Mouse (Mus musculus) midbrain, postnatal 0 days (tissue): ENCODE measurements at regions not wholly inside any gene's neighbourhood (a gene's known extent, or its start where the extent isn't known, plus 50 kb on each side); places are given as distances from the start of the nearest gene placed in this dataset.

Experiments used
- ATAC-seq: fragments of 200-750 bp; cut with Nextera tagmentation; 2 replicates; pipeline ENCODE4 v1.8.0; 2017; ENCODE audit warnings: moderate number of reproducible peaks, mild to moderate bottlenecking, moderate TSS enrichment, moderate library complexity; ENCODE audit not compliant: low FRiP score
- DNase-seq: peaks from one replicate; pipeline ENCODE4 v3.0.0-alpha.2; 2015; ENCODE audit warnings: low spot score
- H3K27ac ChIP-seq: fragments of 300-500 bp; sonication (generic); 2 replicates; pipeline ENCODE4 v1.5.1; 2014; ENCODE audit warnings: low read depth, mild to moderate bottlenecking, low read length, mixed read lengths
- H3K27me3 ChIP-seq: fragments of 300-500 bp; sonication (generic); 2 replicates; pipeline ENCODE4 v1.6.1; 2014; ENCODE audit warnings: low read length, control low read depth, mixed read lengths; ENCODE audit not compliant: insufficient read depth
- H3K36me3 ChIP-seq: fragments of 300-500 bp; sonication (generic); 2 replicates; pipeline ENCODE4 v1.6.1; 2014; ENCODE audit warnings: low read length, control low read depth, mixed read lengths; ENCODE audit not compliant: insufficient read depth
- H3K4me1 ChIP-seq: fragments of 300-500 bp; sonication (generic); 2 replicates; pipeline ENCODE4 v1.6.1; 2014; ENCODE audit warnings: mild to moderate bottlenecking, control low read depth, antibody characterized with exemption, low read length, mixed read lengths; ENCODE audit not compliant: insufficient read depth
- H3K4me2 ChIP-seq: fragments of 300-500 bp; sonication (generic); 2 replicates; pipeline ENCODE4 v1.6.1; 2014; ENCODE audit warnings: low read depth, mild to moderate bottlenecking, low read length, mixed read lengths; ENCODE audit not compliant: poor library complexity, severe bottlenecking
- H3K4me3 ChIP-seq: fragments of 300-500 bp; sonication (generic); 2 replicates; pipeline ENCODE4 v1.5.1; 2014; ENCODE audit warnings: low read depth, mild to moderate bottlenecking, low read length, moderate library complexity
- H3K9ac ChIP-seq: fragments of 300-500 bp; sonication (generic); replicated peaks from 2 replicates; pipeline ENCODE4 v1.6.1; 2014; ENCODE audit warnings: mild to moderate bottlenecking, low read length, moderate library complexity, mixed read lengths; ENCODE audit not compliant: poor library complexity, severe bottlenecking
- H3K9me3 ChIP-seq: fragments of 300-500 bp; sonication (generic); 2 replicates; pipeline ENCODE4 v1.6.1; 2016; ENCODE audit warnings: low read length, control low read depth
- CTCF ChIP-seq: IDR thresholded peaks from 2 replicates; pipeline ENCODE4 v1.5.1; 2016; ENCODE audit warnings: antibody characterized with exemption, mild to moderate bottlenecking
- WGBS: fragments of 180-500 bp; shearing (Covaris S2); extraction: QIAGEN DNeasy Blood & Tissue Kit; methylation state at CpG from one replicate; pipeline ENCODE4 v1.1.7; 2014; 5-methylcytosine and 5-hydroxymethylcytosine counted together

- H3K4me3 ChIP-seq, result no peak overlapping the region
- H3K36me3 ChIP-seq, result no peaks in the 10 kb centered on the region
- no peak overlapping the region for H3K9ac ChIP-seq
- DNase-seq (peak; percentile 63), ATAC-seq (no peak)
- H3K27ac ChIP-seq, result no peak overlapping the region
- H3K27me3 ChIP-seq, result no peaks in the 10 kb centered on the region
- H3K9me3 ChIP-seq, result no peaks in the 10 kb centered on the region
- H3K4me2 ChIP-seq, result no peak overlapping the region
- WGBS, result 19% methylated on average over 5 of the region's 5 CpGs
- TF ChIP-seq CTCF, result no peak
- H3K4me1 ChIP-seq, result no peaks in the 10 kb centered on the region
Observed at GRCm38 (mm10) chr14:33732698-33733097, 143.7 kb downstream of the Ptpn20 start.

GRCm38 (mm10) chr14:33734446-33735043 lies 145.5 kb downstream of the Ptpn20 start:
- ATAC-seq (no peak), DNase-seq (peak; percentile 70)
- Histone ChIP-seq H3K4me3 (no peak overlapping the region), H3K9me3 (no peaks in the 10 kb centered on the region), H3K9ac (no peak overlapping the region), H3K4me1 (no peaks in the 10 kb centered on the region), H3K4me2 (no peak overlapping the region), H3K36me3 (no peaks in the 10 kb centered on the region), H3K27ac (no peak overlapping the region), H3K27me3 (no peaks in the 10 kb centered on the region)
- no peak for TF ChIP-seq CTCF
- WGBS, result 42% methylated on average over 5 of the region's 5 CpGs

GRCm38 (mm10) chr14:33735653-33736052 lies 146.6 kb downstream of the Ptpn20 start:
- no peak for TF ChIP-seq CTCF
- H3K27ac ChIP-seq, result no peak overlapping the region
- WGBS, result 89% methylated on average over 3 of the region's 3 CpGs
- no peaks in the 10 kb centered on the region for H3K27me3 ChIP-seq
- ATAC-seq (no peak), DNase-seq (no peak)
- no peaks in the 10 kb centered on the region for H3K36me3 ChIP-seq
- no peaks in the 10 kb centered on the region for H3K4me1 ChIP-seq
- H3K9ac ChIP-seq, result no peak overlapping the region
- H3K4me2 ChIP-seq, result no peak overlapping the region
- no peaks in the 10 kb centered on the region for H3K9me3 ChIP-seq
- H3K4me3 ChIP-seq, result no peak overlapping the region

- WGBS, result 86% methylated on average over 4 of the region's 4 CpGs
- Histone ChIP-seq H3K4me1 (no peaks in the 10 kb centered on the region), H3K9ac (no peak overlapping the region), H3K27me3 (no peaks in the 10 kb centered on the region), H3K9me3 (no peaks in the 10 kb centered on the region), H3K36me3 (no peaks in the 10 kb centered on the region), H3K4me2 (no peak overlapping the region), H3K4me3 (no peak overlapping the region), H3K27ac (no peak overlapping the region)
- no peak for TF ChIP-seq CTCF
- DNase-seq, result no peak
- no peak for ATAC-seq
Observed at GRCm38 (mm10) chr14:33746181-33746580, 157.2 kb downstream of the Ptpn20 start.

GRCm38 (mm10) chr14:33759656-33760055 lies 163.7 kb upstream of the Gdf10 start:
- ATAC-seq, result no peak
- peak; percentile 46 for DNase-seq
- Histone ChIP-seq H3K9me3 (no peaks in the 10 kb centered on the region), H3K4me3 (no peak overlapping the region), H3K36me3 (no peaks in the 10 kb centered on the region), H3K4me1 (no peaks in the 10 kb centered on the region), H3K27ac (no peak overlapping the region), H3K4me2 (no peak overlapping the region), H3K9ac (no peak overlapping the region), H3K27me3 (no peaks in the 10 kb centered on the region)
- no peak for TF ChIP-seq CTCF
- 51% methylated on average over 7 of the region's 7 CpGs for WGBS

GRCm38 (mm10) chr14:33763641-33764046 lies 159.7 kb upstream of the Gdf10 start:
- H3K9me3 ChIP-seq, result no peaks in the 10 kb centered on the region

More at GRCm38 (mm10) chr14:33763641-33764046, 159.7 kb upstream of the Gdf10 start:
- WGBS, result 70% methylated on average over 3 of the region's 3 CpGs
- TF ChIP-seq CTCF, result no peak
- H3K36me3 ChIP-seq, result no peaks in the 10 kb centered on the region
- no peak overlapping the region for H3K9ac ChIP-seq
- no peaks in the 10 kb centered on the region for H3K4me1 ChIP-seq
- DNase-seq (no peak), ATAC-seq (no peak)
- no peak overlapping the region for H3K4me3 ChIP-seq
- H3K27me3 ChIP-seq, result no peaks in the 10 kb centered on the region
- no peak overlapping the region for H3K4me2 ChIP-seq
- no peak overlapping the region for H3K27ac ChIP-seq
